Mouse (Mus musculus) G1E (cell line): ENCODE results near the gene Olfr148. TPM values are rescaled to one million over a fixed set of nuclear protein-coding genes. Genes with fewer than 3 reads are reported as not detected.

Experiments used
- ATAC-seq: 2 replicates; pipeline ENCODE4 v1.8.0; 2016; ENCODE audit warnings: mild to moderate bottlenecking; ENCODE audit not compliant: insufficient number of reproducible peaks, poor library complexity, low FRiP score, severe bottlenecking; ENCODE audit errors: extremely low read depth
- DNase-seq: peaks from one replicate; pipeline ENCODE4 v3.0.0; 2012; ENCODE audit warnings: low spot score
- H3K27me3 ChIP-seq: 2 replicates; pipeline ENCODE4 v1.6.1; 2012; ENCODE audit warnings: mild to moderate bottlenecking, low read length, inconsistent platforms; ENCODE audit not compliant: insufficient read depth
- H3K36me3 ChIP-seq: replicated peaks from 2 replicates; pipeline ENCODE3; 2012; ENCODE audit warnings: mild to moderate bottlenecking, inconsistent platforms
- H3K4me1 ChIP-seq: 2 replicates; pipeline ENCODE4 v1.6.1; 2012; ENCODE audit warnings: low read depth, low read length, inconsistent platforms, mixed read lengths; ENCODE audit not compliant: insufficient read depth
- H3K4me3 ChIP-seq: 2 replicates; pipeline ENCODE4 v1.5.1; 2012; ENCODE audit warnings: low read depth, mild to moderate bottlenecking, inconsistent platforms, low read length, moderate library complexity, mixed read lengths
- H3K9me3 ChIP-seq: replicated peaks from 2 replicates; pipeline ENCODE4 v1.6.1; 2012; ENCODE audit warnings: inconsistent platforms
- CTCF ChIP-seq: IDR thresholded peaks from 2 replicates; pipeline ENCODE4 v1.5.1; 2012; ENCODE audit warnings: low read depth, low read length, inconsistent platforms, mixed read lengths
- GATA1 ChIP-seq: IDR thresholded peaks from 2 replicates; pipeline ENCODE4 v1.6.1; 2012; ENCODE audit warnings: borderline replicate concordance, low read length, inconsistent platforms, mixed read lengths
- GATA2 ChIP-seq: IDR thresholded peaks from 2 replicates; pipeline ENCODE4 v1.6.1; 2012; ENCODE audit warnings: low read depth, low read length, inconsistent platforms, borderline replicate concordance
- POLR2AphosphoS5 ChIP-seq: IDR thresholded peaks from 2 replicates; pipeline ENCODE4 v1.6.1; 2012; ENCODE audit warnings: low read depth, low read length, inconsistent platforms; ENCODE audit not compliant: insufficient replicate concordance
- TAL1 ChIP-seq: conservative IDR thresholded peaks from 2 replicates; pipeline ENCODE4 v1.6.1; 2012; ENCODE audit warnings: low read depth, low read length, inconsistent platforms, mixed read lengths
- polyA plus RNA-seq: library from polyadenylated mRNA; stranded (reverse); fragments of >175 nt; gene quantifications from 2 replicates; pipeline ENCODE4 v1.2.3, GENCODE M21; 2012
- total RNA-seq, 2 experiments: library from RNA; stranded (forward) in 1 of 2; stranded (reverse) in 1 of 2; fragments of 200-1000 nt in 1 of 2; fragments of >200 nt in 1 of 2; fragmentation: Nextera tagmentation in 1 of 2; gene quantifications; 2 replicates each; pipeline ENCODE4 v1.2.3; 2014 to 2017

Gene Olfr148
- total and polyA plus RNA-seq, 3 experiments = not detected

- no peak overlapping the region for H3K4me3 ChIP-seq
- H3K4me1 ChIP-seq = no peaks in the 10 kb centered on the region
- ATAC-seq = no peak
- TF ChIP-seq CTCF = no peak
- no peak for TF ChIP-seq GATA1
- no peak for DNase-seq
- H3K9me3 ChIP-seq = no peaks in the 10 kb centered on the region
- no peaks in the 10 kb centered on the region for H3K36me3 ChIP-seq
- H3K27me3 ChIP-seq = no peaks in the 10 kb centered on the region
These were observed 23.6 kb downstream of the Olfr148 start for GRCm38 (mm10) chr9:39633913-39634594.

- ATAC-seq (no peak), DNase-seq (no peak)
- H3K4me3 ChIP-seq = no peak within 1 kb of the TSS
- H3K9me3 ChIP-seq = no peaks in the 10 kb centered on the region
- no peaks in the 10 kb centered on the region for H3K36me3 ChIP-seq
- TF ChIP-seq GATA2 = no peak
- TF ChIP-seq CTCF = no peak
- TF ChIP-seq POLR2AphosphoS5 = no peak
- TF ChIP-seq GATA1 = no peak
- TF ChIP-seq TAL1 = no peak
- no peaks in the 10 kb centered on the region for H3K4me1 ChIP-seq
- H3K27me3 ChIP-seq = no peaks in the 10 kb centered on the region
These were observed 34.3 kb downstream of the Olfr148 start, which contains the start of gene Olfr961 for GRCm38 (mm10) chr9:39644785-39645184. TSS of gene Olfr961 (plus strand) at chr9:39645085.

- H3K27me3 ChIP-seq = no peaks in the 10 kb centered on the region
- no peak overlapping the region for H3K4me3 ChIP-seq
- TF ChIP-seq TAL1 = no peak
- no peak for TF ChIP-seq GATA2
- no peak for TF ChIP-seq POLR2AphosphoS5
- TF ChIP-seq CTCF = no peak
- TF ChIP-seq GATA1 = no peak
- H3K36me3 ChIP-seq = no peaks in the 10 kb centered on the region
- ATAC-seq (no peak), DNase-seq (no peak)
- no peaks in the 10 kb centered on the region for H3K9me3 ChIP-seq
- no peaks in the 10 kb centered on the region for H3K4me1 ChIP-seq
These were observed 36.9 kb downstream of the Olfr148 start for GRCm38 (mm10) chr9:39647382-39647781.

- no peak for DNase-seq
- no peak overlapping the region for H3K4me3 ChIP-seq
- H3K27me3 ChIP-seq = no peaks in the 10 kb centered on the region
- ATAC-seq = no peak
- H3K4me1 ChIP-seq = no peaks in the 10 kb centered on the region
- TF ChIP-seq CTCF (no peak), GATA2 (no peak), POLR2AphosphoS5 (no peak), GATA1 (no peak), TAL1 (no peak)
- no peaks in the 10 kb centered on the region for H3K9me3 ChIP-seq
- H3K36me3 ChIP-seq = no peaks in the 10 kb centered on the region
These were observed 44.4 kb downstream of the Olfr148 start for GRCm38 (mm10) chr9:39654756-39655396.

Other genes starting within 250 kb of the Olfr148 start
- not detected in 2 replicates for gene Olfr951, start 223.2 kb upstream of the Olfr148 start, total RNA-seq (2014; fragmentation: Nextera tagmentation)
- gene Olfr951, start 223.2 kb upstream of the Olfr148 start, total RNA-seq (2017) = 0.22 TPM in 1 of 2 replicates, not detected in the other
- gene Olfr951, start 223.2 kb upstream of the Olfr148 start, polyA plus RNA-seq = not detected in 2 replicates
- gene Olfr952, start 183.5 kb upstream of the Olfr148 start, total RNA-seq (2014; fragmentation: Nextera tagmentation) = not detected in 2 replicates
- gene Olfr952, start 183.5 kb upstream of the Olfr148 start, total RNA-seq (2017) = not detected in 2 replicates
- gene Olfr952, start 183.5 kb upstream of the Olfr148 start, polyA plus RNA-seq = not detected in 2 replicates
- gene Olfr954, start 154.0 kb upstream of the Olfr148 start, total RNA-seq (2014; fragmentation: Nextera tagmentation) = not detected in 2 replicates
- gene Olfr954, start 154.0 kb upstream of the Olfr148 start, total RNA-seq (2017) = 0.06 and 0.11 TPM in 2 replicates
- not detected in 2 replicates for gene Olfr954, start 154.0 kb upstream of the Olfr148 start, polyA plus RNA-seq
- gene Olfr955, start 138.7 kb upstream of the Olfr148 start, total RNA-seq (2014; fragmentation: Nextera tagmentation) = not detected in 2 replicates
- gene Olfr955, start 138.7 kb upstream of the Olfr148 start, total RNA-seq (2017) = 0.17 TPM in 1 of 2 replicates, not detected in the other
- not detected in 2 replicates for gene Olfr955, start 138.7 kb upstream of the Olfr148 start, polyA plus RNA-seq
- not detected in 2 replicates for gene Olfr44, start 116.7 kb upstream of the Olfr148 start, total RNA-seq (2014; fragmentation: Nextera tagmentation)
- 0.05 TPM in 1 of 2 replicates, not detected in the other for gene Olfr44, start 116.7 kb upstream of the Olfr148 start, total RNA-seq (2017)
- not detected in 2 replicates for gene Olfr44, start 116.7 kb upstream of the Olfr148 start, polyA plus RNA-seq
- not detected in 2 replicates for gene Olfr957, start 94.8 kb upstream of the Olfr148 start, total RNA-seq (2014; fragmentation: Nextera tagmentation)
- 0.22 TPM in 1 of 2 replicates, not detected in the other for gene Olfr957, start 94.8 kb upstream of the Olfr148 start, total RNA-seq (2017)
- not detected in 2 replicates for gene Olfr957, start 94.8 kb upstream of the Olfr148 start, polyA plus RNA-seq
- gene Olfr958, start 56.6 kb upstream of the Olfr148 start, total RNA-seq (2014; fragmentation: Nextera tagmentation) = not detected in 2 replicates
- 0.06 and 0.11 TPM in 2 replicates for gene Olfr958, start 56.6 kb upstream of the Olfr148 start, total RNA-seq (2017)
- gene Olfr958, start 56.6 kb upstream of the Olfr148 start, polyA plus RNA-seq = not detected in 2 replicates
- gene Olfr959, start 35.1 kb upstream of the Olfr148 start, total RNA-seq (2014; fragmentation: Nextera tagmentation) = not detected in 2 replicates
- 0.05 and 0.23 TPM in 2 replicates for gene Olfr959, start 35.1 kb upstream of the Olfr148 start, total RNA-seq (2017)
- gene Olfr959, start 35.1 kb upstream of the Olfr148 start, polyA plus RNA-seq = not detected in 2 replicates
- not detected in 2 replicates for gene AW551984, start 6.3 kb upstream of the Olfr148 start, total RNA-seq (2014; fragmentation: Nextera tagmentation)
- 0.27 TPM in 1 of 2 replicates, not detected in the other for gene AW551984, start 6.3 kb upstream of the Olfr148 start, total RNA-seq (2017)
- not detected in 2 replicates for gene AW551984, start 6.3 kb upstream of the Olfr148 start, polyA plus RNA-seq
- gene Olfr960, start 10.7 kb downstream of the Olfr148 start, total RNA-seq (2014; fragmentation: Nextera tagmentation) = not detected in 2 replicates
- gene Olfr960, start 10.7 kb downstream of the Olfr148 start, total RNA-seq (2017) = 0.49 TPM in 1 of 2 replicates, not detected in the other
- not detected in 2 replicates for gene Olfr960, start 10.7 kb downstream of the Olfr148 start, polyA plus RNA-seq
- not detected in 2 replicates for gene Olfr961, start 34.4 kb downstream of the Olfr148 start, total RNA-seq (2014; fragmentation: Nextera tagmentation)
- gene Olfr961, start 34.4 kb downstream of the Olfr148 start, total RNA-seq (2017) = 0.11 and 0.12 TPM in 2 replicates
- not detected in 2 replicates for gene Olfr961, start 34.4 kb downstream of the Olfr148 start, polyA plus RNA-seq
- not detected in 2 replicates for gene Olfr963, start 56.5 kb downstream of the Olfr148 start, total RNA-seq (2014; fragmentation: Nextera tagmentation)
- gene Olfr963, start 56.5 kb downstream of the Olfr148 start, total RNA-seq (2017) = 0.06 TPM in 1 of 2 replicates, not detected in the other
- not detected in 2 replicates for gene Olfr963, start 56.5 kb downstream of the Olfr148 start, polyA plus RNA-seq
- not detected in 2 replicates for gene Olfr149, start 96.5 kb downstream of the Olfr148 start, total RNA-seq (2014; fragmentation: Nextera tagmentation)
- 0.17 TPM in 1 of 2 replicates, not detected in the other for gene Olfr149, start 96.5 kb downstream of the Olfr148 start, total RNA-seq (2017)
- gene Olfr149, start 96.5 kb downstream of the Olfr148 start, polyA plus RNA-seq = not detected in 2 replicates
- gene Olfr965, start 100.7 kb downstream of the Olfr148 start, total RNA-seq (2014; fragmentation: Nextera tagmentation) = not detected in 2 replicates
- gene Olfr965, start 100.7 kb downstream of the Olfr148 start, total RNA-seq (2017) = 0.23 TPM in 1 of 2 replicates, not detected in the other
- gene Olfr965, start 100.7 kb downstream of the Olfr148 start, polyA plus RNA-seq = not detected in 2 replicates
- gene Olfr150, start 120.3 kb downstream of the Olfr148 start, total RNA-seq (2014; fragmentation: Nextera tagmentation) = not detected in 2 replicates
- gene Olfr150, start 120.3 kb downstream of the Olfr148 start, total RNA-seq (2017) = 0.11 TPM in 1 of 2 replicates, not detected in the other
- gene Olfr150, start 120.3 kb downstream of the Olfr148 start, polyA plus RNA-seq = not detected in 2 replicates
- not detected in 2 replicates for gene Olfr967, start 135.6 kb downstream of the Olfr148 start, total RNA-seq (2014; fragmentation: Nextera tagmentation)
- gene Olfr967, start 135.6 kb downstream of the Olfr148 start, total RNA-seq (2017) = 0.16 TPM in 1 of 2 replicates, not detected in the other
- not detected in 2 replicates for gene Olfr967, start 135.6 kb downstream of the Olfr148 start, polyA plus RNA-seq
- not detected in 2 replicates for gene Olfr968, start 172.6 kb downstream of the Olfr148 start, total RNA-seq (2014; fragmentation: Nextera tagmentation)
- gene Olfr968, start 172.6 kb downstream of the Olfr148 start, total RNA-seq (2017) = 0.06 and 0.11 TPM in 2 replicates
- gene Olfr968, start 172.6 kb downstream of the Olfr148 start, polyA plus RNA-seq = not detected in 2 replicates
- gene Olfr969, start 180.3 kb downstream of the Olfr148 start, total RNA-seq (2014; fragmentation: Nextera tagmentation) = not detected in 2 replicates
- gene Olfr969, start 180.3 kb downstream of the Olfr148 start, total RNA-seq (2017) = not detected in 2 replicates
- not detected in 2 replicates for gene Olfr969, start 180.3 kb downstream of the Olfr148 start, polyA plus RNA-seq
- gene Olfr970, start 198.2 kb downstream of the Olfr148 start, total RNA-seq (2014; fragmentation: Nextera tagmentation) = not detected in 2 replicates
- 0.33 TPM in 1 of 2 replicates, not detected in the other for gene Olfr970, start 198.2 kb downstream of the Olfr148 start, total RNA-seq (2017)
- not detected in 2 replicates for gene Olfr970, start 198.2 kb downstream of the Olfr148 start, polyA plus RNA-seq
- not detected in 2 replicates for gene Olfr971, start 226.2 kb downstream of the Olfr148 start, total RNA-seq (2014; fragmentation: Nextera tagmentation)
- gene Olfr971, start 226.2 kb downstream of the Olfr148 start, total RNA-seq (2017) = not detected in 2 replicates
- gene Olfr971, start 226.2 kb downstream of the Olfr148 start, polyA plus RNA-seq = not detected in 2 replicates